In the genomic region with DNA sequence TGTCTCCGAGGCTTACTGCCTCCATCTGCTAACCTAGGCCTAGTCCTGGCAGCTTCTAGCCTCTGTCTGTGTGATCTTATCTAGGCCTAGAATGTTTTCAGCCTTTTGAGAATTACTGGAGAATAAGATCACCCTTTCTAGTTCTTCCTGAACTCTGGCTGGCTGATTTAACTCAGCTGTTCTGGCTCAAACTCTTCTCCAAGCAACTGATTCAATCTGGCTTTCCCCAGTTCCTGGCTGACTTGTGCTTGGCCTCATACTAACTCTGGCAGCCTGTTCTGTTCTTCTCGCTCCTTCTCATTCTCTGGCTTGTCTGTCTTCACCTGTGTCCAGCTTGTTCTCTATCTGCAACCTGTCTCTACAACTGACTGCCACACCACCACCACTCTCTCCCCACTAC, we compare ENCODE assay signal across 11 mouse cellular contexts.
"Had no signal": no experiment of that assay in that cellular context is flagged by ENCODE, and none has a peak within 500 bp of the region (broad histone marks: within the 10 kb centered on the region; RNA-seq: fewer than 3 reads in every experiment).

No protein-coding gene starts in this region.

- H3K4me1 ChIP-seq: liver, embryonic 13.5 days had no signal

- H3K36me3 ChIP-seq: liver, embryonic 13.5 days had no signal

- DNase-seq: kidney, postnatal 14 days; layer of hippocampus, postnatal 36 days; liver, embryonic 13.5 days; lung, adult 2 months; lung, postnatal 14 days; lung, postnatal 4 days; midbrain, embryonic 14.5 days; thymus, adult 18-20 months; thymus, postnatal 36 days had no signal

- H3K9me3 ChIP-seq: liver, embryonic 13.5 days had no signal

- H3K27ac ChIP-seq: left cerebral cortex, adult 2 months; liver, embryonic 13.5 days had no signal

- H3K27me3 ChIP-seq: liver, embryonic 13.5 days had no signal

- H3K4me3 ChIP-seq: left cerebral cortex, adult 2 months; liver, embryonic 13.5 days had no signal

- H3K9ac ChIP-seq: liver, embryonic 13.5 days had no signal

- H3K4me2 ChIP-seq: liver, embryonic 13.5 days; midbrain, embryonic 11.5 days had no signal
